Mouse (Mus musculus) T-cell, adult 2 months (primary cell): ENCODE data around the gene Tchp.

ENCODE experiments used
- DNase-seq: peaks from one replicate; pipeline ENCODE4 v3.0.0; 2022; ENCODE audit warnings: low spot score

Tchp gene

GRCm38 (mm10) chr5:114740595-114740994, 33.0 kb downstream of the Tchp start:
- DNase-seq = no peak

GRCm38 (mm10) chr5:114742572-114742971, 35.0 kb downstream of the Tchp start:
- no peak for DNase-seq

- DNase-seq = no peak
Observed at GRCm38 (mm10) chr5:114742998-114743696, 35.6 kb downstream of the Tchp start.

DNA sequence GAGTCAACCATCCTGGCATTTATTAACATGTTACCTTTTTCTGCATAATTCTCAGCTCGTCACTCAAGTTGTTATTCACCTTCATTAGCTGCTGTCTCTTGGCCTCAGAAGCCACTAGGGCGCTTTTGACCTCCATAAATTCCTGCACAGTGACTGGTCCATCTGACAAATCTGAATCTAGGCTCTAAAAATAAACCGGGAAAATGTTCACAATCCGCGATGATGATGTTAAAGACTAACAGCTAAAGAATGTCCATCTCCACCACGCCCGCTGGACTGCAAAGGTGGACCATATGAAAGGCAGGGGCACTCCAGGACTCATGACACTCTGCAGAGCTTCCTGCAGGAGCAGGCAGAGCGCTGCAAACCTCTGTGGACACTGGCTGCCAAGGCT, 36.1 kb downstream of the Tchp start:
- no peak for DNase-seq

GRCm38 (mm10) chr5:114745581-114745980, 38.0 kb downstream of the Tchp start:
- DNase-seq = no peak

- DNase-seq = no peak
Observed at GRCm38 (mm10) chr5:114746886-114747285, 39.3 kb downstream of the Tchp start.

DNA sequence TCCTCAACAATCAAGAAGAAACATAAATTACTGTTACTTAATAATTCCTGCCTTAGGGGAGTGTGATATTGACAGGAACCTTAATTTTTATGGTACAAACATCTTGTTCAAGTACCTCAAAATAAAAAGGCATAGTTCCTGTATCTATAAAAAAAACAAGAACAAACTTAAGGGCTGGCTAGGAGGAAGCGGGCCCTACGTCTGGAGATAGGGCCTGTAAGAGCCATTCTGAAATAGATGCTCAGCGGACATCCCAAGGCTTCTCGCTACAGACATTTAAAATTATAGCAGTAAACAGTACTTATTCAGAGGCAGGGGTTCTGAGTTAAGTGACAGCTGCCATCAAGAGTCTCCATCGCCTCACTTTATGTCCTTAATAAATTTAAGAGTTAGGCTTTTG, 40.0 kb downstream of the Tchp start:
- no peak for DNase-seq

DNA sequence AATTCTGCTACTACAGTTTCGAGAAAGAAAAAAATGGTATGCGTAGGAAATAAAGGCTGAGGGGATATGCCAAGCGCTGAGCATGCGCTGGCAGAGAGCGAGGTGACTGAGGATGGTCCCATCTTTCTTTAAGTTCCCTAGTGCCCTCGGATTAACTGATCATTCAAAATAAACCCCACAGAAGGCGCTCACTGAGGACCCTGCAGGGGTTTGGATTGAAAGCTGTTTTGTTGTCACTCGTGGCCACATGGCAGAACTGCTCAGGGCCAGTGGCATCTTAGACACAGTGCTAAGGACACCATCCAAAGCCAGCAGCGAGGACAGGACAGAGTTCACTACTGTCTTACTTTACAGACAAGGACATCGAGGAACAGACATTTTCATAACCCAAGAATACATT, 42.8 kb downstream of the Tchp start:
- no peak for DNase-seq

DNA sequence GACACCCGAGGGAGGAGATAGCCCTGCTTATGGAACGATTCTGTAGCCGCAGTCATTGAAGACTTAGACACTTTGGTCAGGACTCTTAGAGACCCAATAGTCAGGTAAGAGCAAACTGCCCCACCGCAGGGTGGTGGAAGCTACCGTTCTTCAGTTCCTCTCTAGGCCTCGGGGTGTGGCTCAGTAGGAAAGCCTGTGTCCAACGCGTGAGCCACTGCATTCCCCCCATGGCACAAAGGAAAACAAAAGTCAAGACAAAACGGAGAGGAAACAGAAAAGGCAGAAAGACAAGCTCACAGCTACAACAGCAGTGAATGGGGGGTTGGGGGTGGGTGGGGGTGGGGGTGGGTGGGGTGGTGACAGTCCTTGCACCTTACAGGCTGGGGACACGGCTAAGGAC, 44.8 kb downstream of the Tchp start:
- DNase-seq = no peak

- DNase-seq = no peak
Observed at GRCm38 (mm10) chr5:114753384-114753783, 45.8 kb downstream of the Tchp start.

GRCm38 (mm10) chr5:114759536-114760090, 52.1 kb downstream of the Tchp start:
- no peak for DNase-seq

DNA sequence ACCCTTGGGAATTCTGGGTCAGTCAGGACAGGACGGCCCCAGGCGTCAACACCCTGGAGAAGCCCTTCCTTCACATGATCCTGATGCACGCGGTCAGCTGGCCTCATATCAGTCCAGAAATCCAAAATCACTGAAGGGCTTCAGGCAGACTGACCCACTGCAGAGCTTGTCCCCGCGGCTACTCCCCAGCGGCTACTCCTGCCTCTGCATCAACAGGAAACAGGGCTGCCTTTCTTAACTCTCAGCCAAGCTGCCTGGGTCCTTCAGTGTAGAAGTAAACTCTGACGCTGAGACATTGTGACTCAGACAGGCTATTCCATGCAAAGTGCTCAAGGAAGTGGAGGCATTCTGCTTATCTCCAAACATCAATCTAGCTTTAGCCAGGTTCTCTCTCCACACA, 54.4 kb downstream of the Tchp start:
- DNase-seq = no peak

GRCm38 (mm10) chr5:114764812-114765735, 57.5 kb downstream of the Tchp start:
- peak; percentile 34 for DNase-seq

- DNase-seq = no peak
Observed at GRCm38 (mm10) chr5:114766686-114767085, 59.1 kb downstream of the Tchp start.

- DNase-seq = no peak
Observed at GRCm38 (mm10) chr5:114767185-114767584, 59.6 kb downstream of the Tchp start.

GRCm38 (mm10) chr5:114769786-114770185, 62.2 kb downstream of the Tchp start:
- peak; percentile 50 for DNase-seq

DNA sequence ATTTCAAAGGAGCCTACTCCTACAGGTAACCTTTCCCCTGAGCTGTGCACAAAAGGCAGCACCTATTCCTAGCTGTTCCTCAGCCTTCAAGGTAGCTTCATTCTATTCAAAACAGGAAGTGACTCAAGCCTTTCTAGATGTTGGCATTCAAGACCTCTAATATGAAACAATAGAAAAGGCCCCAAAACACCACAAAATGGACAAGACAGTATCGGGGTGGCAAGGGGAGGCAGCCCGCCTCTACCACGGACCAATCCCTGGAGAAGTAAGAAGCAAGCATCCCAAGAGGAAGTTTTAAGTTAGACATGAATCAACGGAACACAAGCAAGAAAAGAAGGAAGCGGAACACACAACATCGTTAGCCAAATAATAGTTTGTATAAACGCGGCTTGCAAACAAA, 64.2 kb downstream of the Tchp start:
- peak; percentile 22 for DNase-seq
